In genomic region chr15:86085301-86086225, GRCm38 (mm10) we compare ENCODE assay signal across 8 mouse cellular contexts. TPM values are rescaled to one million over a fixed set of nuclear protein-coding genes. Genes with fewer than 3 reads are reported as not detected.
DNase-seq lines count a peak whose midpoint lies in the region; ATAC-seq and TF ChIP-seq lines count a peak whose summit lies in the region.

No protein-coding gene starts in this region.

- no peak overlapping the region; the same call in none of the 2 replicates for H3K9ac ChIP-seq in hindbrain, embryonic 16.5 days (ENCODE audit: low read depth, low read length)
- no peak overlapping the region for H3K9ac ChIP-seq in liver, embryonic 14.5 days (replicated peaks)

- no peaks in the 10 kb centered on the region for H3K27me3 ChIP-seq in hindbrain, embryonic 16.5 days (replicated peaks; ENCODE audit: control insufficient read depth, insufficient read depth, low read length)
- no peaks in the 10 kb centered on the region for H3K27me3 ChIP-seq in liver, embryonic 14.5 days (ENCODE audit: control insufficient read depth, insufficient read depth, low read length)

- H3K9me3 ChIP-seq in hindbrain, embryonic 16.5 days (ENCODE audit: control insufficient read depth, low read length): no peaks in the 10 kb centered on the region
- no peaks in the 10 kb centered on the region for H3K9me3 ChIP-seq in liver, embryonic 14.5 days (ENCODE audit: control insufficient read depth, low read length)

- peaks cover 85% of the 10 kb centered on the region for H3K4me1 ChIP-seq in hindbrain, embryonic 16.5 days (ENCODE audit: control insufficient read depth, insufficient read depth, low read depth, low read length)
- peaks cover 8 to 17% of the 10 kb centered on the region in 2 experiments; a peak in 3 of 4 replicates for H3K4me1 ChIP-seq in liver, embryonic 14.5 days (replicated peaks; ENCODE audit: control insufficient read depth in 2 of 2, insufficient read depth in 2 of 2, low read length in 1 of 2)

- TF ChIP-seq CTCF in liver, embryonic 14.5 days (IDR thresholded peaks at IDR 0.05; ENCODE audit: low read depth): peak; percentile 84

- WGBS in hindbrain, embryonic 16.5 days: 24% methylated on average over 17 of the region's 17 CpGs
- 40% methylated on average over 17 of the region's 17 CpGs for WGBS in liver, embryonic 14.5 days (ENCODE audit: insufficient replicate concordance)

- H3K4me3 ChIP-seq in hindbrain, embryonic 16.5 days (ENCODE audit: low read length): no peak overlapping the region
- no peak overlapping the region for H3K4me3 ChIP-seq in liver, embryonic 14.5 days (ENCODE audit: insufficient read depth in 1 of 2, low read depth in 2 of 2, low read length in 2 of 2)

- H3K4me2 ChIP-seq in hindbrain, embryonic 16.5 days (ENCODE audit: low read length): peak overlapping the region; percentile 27; the same call in 1 of the 2 replicates
- no peak overlapping the region for H3K4me2 ChIP-seq in liver, embryonic 14.5 days (ENCODE audit: low read depth)

- no peaks in the 10 kb centered on the region for H3K36me3 ChIP-seq in hindbrain, embryonic 16.5 days (ENCODE audit: control insufficient read depth, insufficient read depth, low read length)
- no peaks in the 10 kb centered on the region for H3K36me3 ChIP-seq in liver, embryonic 14.5 days (replicated peaks; ENCODE audit: control insufficient read depth, insufficient read depth, low read depth)

- intact Hi-C loops in heart, postnatal 25 days (cut with DNase I): no loop called here

- no peak for TF ChIP-seq EP300 in liver, embryonic 14.5 days (IDR thresholded peaks at IDR 0.05; ENCODE audit: low read depth)

- ATAC-seq in hindbrain, embryonic 16.5 days: peak; percentile 1; the same call in 1 of the 2 replicates
- no peak for ATAC-seq in liver, embryonic 14.5 days (ENCODE audit: insufficient read depth)
- no peak for ATAC-seq in monocyte, adult 5-6 weeks (replicated peaks; ENCODE audit: insufficient number of reproducible peaks, low FRiP score, low TSS enrichment, poor library complexity, severe bottlenecking)

- peak overlapping the region; percentile 84 for H3K27ac ChIP-seq in hindbrain, embryonic 16.5 days (ENCODE audit: low read depth, low read length)
- H3K27ac ChIP-seq in liver, embryonic 14.5 days: no peak overlapping the region

- peak; percentile 70 to 72 for DNase-seq in heart, adult 18-20 months
- DNase-seq in heart, postnatal 25 days (ENCODE audit: low spot score): no peak
- DNase-seq in ZHBTc4 (ENCODE audit: low read depth, low spot score): peak; percentile 82
- peak; percentile 76 for DNase-seq in fibroblast of lung, adult 2 months (ENCODE audit: low read depth)
- peak in 1 of 3 experiments; percentile 59 for DNase-seq in liver, embryonic 14.5 days (ENCODE audit: low read depth in 3 of 3, low spot score in 3 of 3)
- DNase-seq in ovary, postnatal 10 days (ENCODE audit: low spot score): peak; percentile 40

RNA-seq across cellular contexts. Expression of gene Gramd4, which starts 28.1 kb away (rescaled TPM):
- total RNA-seq in heart, adult 18-20 months (2021): 10 to 100 TPM; 32.6 to 32.7 TPM
- total RNA-seq in heart, postnatal 25 days (2021): 10 to 100 TPM; 30.4 to 34.7 TPM
- polyA plus RNA-seq in hindbrain, embryonic 16.5 days (2015; fragmentation: Nextera tagmentation; extraction: Ambion mirVana): 18.4 and 30.4 TPM in 2 replicates
- polyA plus RNA-seq in liver, embryonic 14.5 days (2012; rRNA removed): 6.1 and 7.5 TPM in 2 replicates
- 2.5 and 4.0 TPM in 2 replicates for polyA plus RNA-seq in liver, embryonic 14.5 days (2014; fragmentation: Nextera tagmentation; extraction: Ambion mirVana)
- 112 to 191 TPM (median 137 TPM) in 3 replicates for total RNA-seq in monocyte, adult 5-6 weeks (2017)

RNA-seq across cellular contexts. Expression of gene Celsr1, which starts 52.0 kb away (rescaled TPM):
- 1 to 10 TPM; 5.0 to 5.1 TPM for total RNA-seq in heart, adult 18-20 months (2021)
- total RNA-seq in heart, postnatal 25 days (2021): 1 to 10 TPM; 6.6 to 7.2 TPM
- polyA plus RNA-seq in hindbrain, embryonic 16.5 days (2015; fragmentation: Nextera tagmentation; extraction: Ambion mirVana): 0.76 and 1.2 TPM in 2 replicates
- polyA plus RNA-seq in liver, embryonic 14.5 days (2012; rRNA removed): 0.11 and 0.12 TPM in 2 replicates
- polyA plus RNA-seq in liver, embryonic 14.5 days (2014; fragmentation: Nextera tagmentation; extraction: Ambion mirVana): 0.06 and 0.09 TPM in 2 replicates
- 0.11 to 2.1 TPM (median 0.76 TPM) in 3 replicates for total RNA-seq in monocyte, adult 5-6 weeks (2017)
